25 mouse cellular contexts compared by ENCODE assay signal in genomic region chr11:72547181-72547580, GRCm38 (mm10). TPM values are rescaled to one million over a fixed set of nuclear protein-coding genes. Genes with fewer than 3 reads are reported as not detected.
DNase-seq lines count a peak whose midpoint lies in the region; ATAC-seq and TF ChIP-seq lines count a peak whose summit lies in the region.
"Had no signal": no experiment of that assay in that cellular context is flagged by ENCODE, and none has a peak within 500 bp of the region (broad histone marks: within the 10 kb centered on the region; RNA-seq: fewer than 3 reads in every experiment).

No protein-coding gene starts in this region.

- dilution Hi-C loops in CH12.LX (cut with MboI; ENCODE audit: extremely low pct_ligation_motif_present, extremely low pct_unique_long_range_greater_than_20kb, low sequenced_read_pairs): no loop called here

- H3K9ac ChIP-seq in CH12.LX (ENCODE audit: insufficient read depth, low read depth): no peak overlapping the region
- H3K9ac ChIP-seq: forebrain, embryonic 15.5 days; hindbrain, embryonic 14.5 days; intestine, embryonic 15.5 days had no signal

- H3K4me3 ChIP-seq in CH12.LX (replicated peaks in 1 of 3; ENCODE audit: low read depth in 2 of 3, low read length in 2 of 3, poor library complexity in 1 of 3): no peak overlapping the region
- H3K4me3 ChIP-seq: forebrain, embryonic 15.5 days; heart, embryonic 10.5 days; hindbrain, embryonic 10.5 days; intestine, embryonic 15.5 days had no signal

- H3K79me2 ChIP-seq in CH12.LX (replicated peaks; ENCODE audit: control insufficient read depth, extremely low read depth, insufficient read depth, poor library complexity, severe bottlenecking): no peaks in the 10 kb centered on the region

- H3K4me2 ChIP-seq in CH12.LX (ENCODE audit: insufficient read depth, low read depth, poor library complexity, severe bottlenecking): no peak overlapping the region
- H3K4me2 ChIP-seq: forebrain, embryonic 15.5 days; hindbrain, embryonic 14.5 days; intestine, embryonic 15.5 days had no signal

- in situ Hi-C loops in CH12.LX (cut with MboI; ENCODE audit: low pct_ligation_motif_present, low pct_unique_long_range_greater_than_20kb, low sequenced_read_pairs): loop anchor here (25.0 kb wide), 1 partner anchor 335 kb away; the partner anchor contains the start of genes 4933427D14Rik, Gm43951, Med31 and Txndc17

- peak; percentile 67 for ATAC-seq in granulocyte monocyte progenitor cell, adult 5-6 weeks (replicated peaks; ENCODE audit: poor library complexity, severe bottlenecking)
- peak; percentile 24 for ATAC-seq in megakaryocyte progenitor cell, adult 5-6 weeks (replicated peaks; ENCODE audit: poor library complexity)
- ATAC-seq: activated CD4-positive, CD25-positive, alpha-beta regulatory T cell, adult 4 months; forebrain, embryonic 15.5 days; intestine, embryonic 15.5 days; Patski had no signal

- TF ChIP-seq CTCF in CH12.LX (conservative IDR thresholded peaks at IDR 0.05 in 1 of 2, IDR thresholded peaks at IDR 0.05 in 1 of 2; ENCODE audit: low read depth in 2 of 2, low read length in 2 of 2): no peak

- no peaks in the 10 kb centered on the region for H3K27me3 ChIP-seq in CH12.LX (replicated peaks)
- H3K27me3 ChIP-seq: forebrain, embryonic 15.5 days; intestine, embryonic 15.5 days; Patski had no signal

- TF ChIP-seq RAD21 in CH12.LX (IDR thresholded peaks at IDR 0.05; ENCODE audit: low read depth, low read length): no peak; the same call in 1 of the 2 replicates

- no peaks in the 10 kb centered on the region for H3K9me3 ChIP-seq in CH12.LX (replicated peaks; ENCODE audit: low read length)
- H3K9me3 ChIP-seq: forebrain, embryonic 15.5 days; heart, embryonic 10.5 days; hindbrain, embryonic 10.5 days; intestine, embryonic 15.5 days had no signal

- H3K4me1 ChIP-seq in CH12.LX (ENCODE audit: control insufficient read depth in 1 of 2, insufficient read depth in 2 of 2): peaks cover 22 to 49% of the 10 kb centered on the region in 2 experiments
- H3K4me1 ChIP-seq: forebrain, embryonic 15.5 days; hindbrain, embryonic 10.5 days; intestine, embryonic 15.5 days had no signal

- TF ChIP-seq EP300 in CH12.LX (IDR thresholded peaks at IDR 0.05; ENCODE audit: low read length): peak; percentile 86

- no peak overlapping the region for H3K27ac ChIP-seq in CH12.LX (ENCODE audit: insufficient read depth, low read depth)
- H3K27ac ChIP-seq: forebrain, embryonic 15.5 days; heart, embryonic 10.5 days; hindbrain, embryonic 10.5 days; hindbrain, embryonic 14.5 days; intestine, embryonic 15.5 days had no signal

- H3K36me3 ChIP-seq in CH12.LX (replicated peaks in 1 of 2; ENCODE audit: control insufficient read depth in 1 of 2, insufficient read depth in 1 of 2, low read length in 1 of 2): no peaks in the 10 kb centered on the region
- H3K36me3 ChIP-seq: forebrain, embryonic 15.5 days; heart, embryonic 10.5 days; hindbrain, embryonic 10.5 days; intestine, embryonic 15.5 days had no signal

- peak; percentile 87 for DNase-seq in heart, adult 11 months
- DNase-seq in heart, postnatal 10 days: no peak
- DNase-seq in CH12.LX (ENCODE audit: extremely low read depth): peak; percentile 60
- DNase-seq in gastrocnemius, postnatal 25 days: no peak
- DNase-seq in gastrocnemius, adult 18-20 months (ENCODE audit: low spot score): no peak
- DNase-seq in spleen, postnatal 10 days (ENCODE audit: low spot score in 2 of 2): no peak
- DNase-seq: adrenal gland, postnatal 36 days; cerebellum, adult 11-12 months; cerebellum, adult 9-11 months; cerebellum, postnatal 36 days; gastrocnemius, postnatal 14 days; heart, adult 18-20 months; heart, postnatal 14 days had no signal

- no peak for TF ChIP-seq POLR2A in CH12.LX (IDR thresholded peaks at IDR 0.05; ENCODE audit: low read depth, low read length)

- intact Hi-C loops in heart, postnatal 10 days (cut with DNase I): no loop called here

TF ChIP-seq in CH12.LX, 34 proteins besides CTCF, POLR2A, EP300 and RAD21:
- TF ChIP-seq CHD2 (IDR thresholded peaks at IDR 0.05; ENCODE audit: low read length) (peak; percentile 41), NELFE (IDR thresholded peaks at IDR 0.05; ENCODE audit: low read depth, low read length) (no peak), MAX (IDR thresholded peaks at IDR 0.05; ENCODE audit: low read length) (no peak), MEF2A (IDR thresholded peaks at IDR 0.05; ENCODE audit: borderline replicate concordance, low read depth, low read length) (peak; percentile 54; the same call in 1 of the 2 replicates), MAFK (IDR thresholded peaks at IDR 0.05; ENCODE audit: insufficient replicate concordance, low read length) (0 out of 2 replicates have a peak, but pooled peaks have one; percentile 53), ZNF384 (IDR thresholded peaks at IDR 0.05; ENCODE audit: low read depth, low read length) (no peak), TBP (conservative IDR thresholded peaks at IDR 0.05; ENCODE audit: low read depth, low read length) (no peak), ETS1 (conservative IDR thresholded peaks at IDR 0.05; ENCODE audit: low read depth, low read length) (peak; percentile 66), USF1 (IDR thresholded peaks at IDR 0.05; ENCODE audit: low read depth, low read length) (no peak), TCF12 (IDR thresholded peaks at IDR 0.05; ENCODE audit: low read depth, low read length) (peak; percentile 70; the same call in 1 of the 2 replicates), SIN3A (IDR thresholded peaks at IDR 0.05; ENCODE audit: low read length) (0 out of 2 replicates have a peak, but pooled peaks have one; percentile 50), IRF4 (IDR thresholded peaks at IDR 0.05; ENCODE audit: low read depth, low read length) (peak; percentile 90), SMC3 (IDR thresholded peaks at IDR 0.05; ENCODE audit: low read depth, low read length) (no peak)

RNA-seq across cellular contexts. Expression of gene Spns3, which starts 3.1 kb away (rescaled TPM):
- under 1 TPM in 1 of 2 experiments, not detected in 1; 0.07 TPM for total RNA-seq in heart, postnatal 10 days (2021)
- total RNA-seq in CH12.LX (2012; rRNA removed) (0.17 and 0.21 TPM in 2 replicates), CH12.LX (2014; rRNA removed) (0.85 and 1.0 TPM in 2 replicates)
- 1.6 and 1.8 TPM in 2 replicates for polyA plus RNA-seq in CH12.LX (2012; ENCODE audit: insufficient read length, low read depth)
- total RNA-seq in granulocyte monocyte progenitor cell, adult 5-6 weeks (2014; fragmentation: Nextera tagmentation): 32.1 and 46.2 TPM in 2 replicates
- 21.8 and 23.0 TPM in 2 replicates for total RNA-seq in granulocyte monocyte progenitor cell, adult 5-6 weeks (2017)
- 19.4 and 20.5 TPM in 2 replicates for total RNA-seq in megakaryocyte progenitor cell, adult 5-6 weeks (2015)
- 20.2 and 27.3 TPM in 2 replicates for total RNA-seq in megakaryocyte progenitor cell, adult 5-6 weeks (2017)
- total RNA-seq in gastrocnemius, postnatal 25 days (2021): under 1 TPM; 0.11 to 0.26 TPM
- total RNA-seq in gastrocnemius, adult 18-20 months (2021): under 1 TPM; 0.19 to 0.39 TPM
- total RNA-seq: heart, adult 18-20 months had no signal
- polyA plus RNA-seq: C2C12; embryonic facial prominence, embryonic 11.5 days; forebrain, embryonic 11.5 days had no signal

RNA-seq across cellular contexts. Expression of gene Spns2, which starts 57.5 kb away (rescaled TPM):
- total RNA-seq in heart, postnatal 10 days (2021): 10 to 100 TPM; 18.0 to 19.5 TPM
- total RNA-seq in CH12.LX (2012; rRNA removed): 0.08 and 0.17 TPM in 2 replicates
- 0.07 TPM in 1 of 2 replicates, not detected in the other for total RNA-seq in CH12.LX (2014; rRNA removed)
- 0.10 and 0.14 TPM in 2 replicates for polyA plus RNA-seq in CH12.LX (2012; ENCODE audit: insufficient read length, low read depth)
- 27.1 and 41.2 TPM in 2 replicates for total RNA-seq in granulocyte monocyte progenitor cell, adult 5-6 weeks (2014; fragmentation: Nextera tagmentation)
- total RNA-seq in granulocyte monocyte progenitor cell, adult 5-6 weeks (2017): 5.6 TPM in 2 replicates
- 18.0 and 25.8 TPM in 2 replicates for total RNA-seq in megakaryocyte progenitor cell, adult 5-6 weeks (2015)
- 8.8 and 13.0 TPM in 2 replicates for total RNA-seq in megakaryocyte progenitor cell, adult 5-6 weeks (2017)
- 10 to 100 TPM; 12.4 to 16.9 TPM for total RNA-seq in gastrocnemius, postnatal 25 days (2021)
- total RNA-seq in gastrocnemius, adult 18-20 months (2021): 10 to 100 TPM; 26.5 to 42.7 TPM
- polyA plus RNA-seq: activated CD4-positive, CD25-positive, alpha-beta regulatory T cell, adult 4 months had no signal

RNA-seq across cellular contexts. Expression of gene Ube2g1, which starts 59.9 kb away (rescaled TPM):
- total RNA-seq in heart, postnatal 10 days (2021): 10 to 100 TPM; 63.8 to 71.0 TPM
- 34.3 and 34.5 TPM in 2 replicates for total RNA-seq in CH12.LX (2012; rRNA removed)
- total RNA-seq in CH12.LX (2014; rRNA removed): 74.4 and 78.3 TPM in 2 replicates
- 52.8 and 73.8 TPM in 2 replicates for polyA plus RNA-seq in CH12.LX (2012; ENCODE audit: insufficient read length, low read depth)
- 30.1 and 39.5 TPM in 2 replicates for total RNA-seq in granulocyte monocyte progenitor cell, adult 5-6 weeks (2014; fragmentation: Nextera tagmentation)
- total RNA-seq in granulocyte monocyte progenitor cell, adult 5-6 weeks (2017): 32.3 and 37.7 TPM in 2 replicates
- 57.1 and 66.3 TPM in 2 replicates for total RNA-seq in megakaryocyte progenitor cell, adult 5-6 weeks (2015)
- 32.4 and 37.9 TPM in 2 replicates for total RNA-seq in megakaryocyte progenitor cell, adult 5-6 weeks (2017)
- total RNA-seq in gastrocnemius, postnatal 25 days (2021): 10 to 100 TPM; 74.3 to 77.4 TPM
- total RNA-seq in gastrocnemius, adult 18-20 months (2021): 10 to 100 TPM; 81.3 to 82.5 TPM

Comparison
In these comparisons a context has a peak if more than half of its experiments do, and no peak if none do; other contexts are left out.
1. DNase-seq: peak in heart, adult 11 months (single experiment) and CH12.LX (single experiment); none in heart, postnatal 10 days (0 of 2), gastrocnemius, postnatal 25 days (single experiment), gastrocnemius, adult 18-20 months (single experiment) and spleen, postnatal 10 days (0 of 2).
2. RNA of gene Spns3, which starts 3.1 kb away (total RNA-seq): 21.8 to 46.2 TPM in granulocyte monocyte progenitor cell, adult 5-6 weeks and 19.4 to 27.3 TPM in megakaryocyte progenitor cell, adult 5-6 weeks; 0.17 to 1.0 TPM in CH12.LX, 0.19 to 0.39 TPM in gastrocnemius, adult 18-20 months, 0.11 to 0.26 TPM in gastrocnemius, postnatal 25 days and 0.07 TPM in heart, postnatal 10 days; every median in the first group is over 10 times any median in the second.
3. RNA of gene Spns2, which starts 57.5 kb away (total RNA-seq): 26.5 to 42.7 TPM in gastrocnemius, adult 18-20 months, 5.6 to 41.2 TPM in granulocyte monocyte progenitor cell, adult 5-6 weeks, 8.8 to 25.8 TPM in megakaryocyte progenitor cell, adult 5-6 weeks, 18.0 to 19.5 TPM in heart, postnatal 10 days and 12.4 to 16.9 TPM in gastrocnemius, postnatal 25 days; 0.07 to 0.17 TPM in CH12.LX; every median in the first group is over 4 times any median in the second.